Mouse (Mus musculus) midbrain, embryonic 16.5 days (tissue): ENCODE measurements at regions not wholly inside any gene's neighbourhood (a gene's known extent, or its start where the extent isn't known, plus 50 kb on each side); places are given as distances from the start of the nearest gene placed in this dataset.

Source experiments
- ATAC-seq: fragments of 200-750 bp; cut with Nextera tagmentation; 2 replicates; pipeline ENCODE4 v1.8.0; 2017; ENCODE audit warnings: moderate TSS enrichment
- H3K27ac ChIP-seq: fragments of 300-500 bp; sonication (generic); 2 replicates; pipeline ENCODE4 v1.5.1; 2014; ENCODE audit warnings: mild to moderate bottlenecking, low read length, mixed read lengths
- H3K27me3 ChIP-seq: fragments of 300-500 bp; sonication (generic); 2 replicates; pipeline ENCODE4 v1.6.1; 2014; ENCODE audit warnings: low read depth, low read length, mixed read lengths; ENCODE audit not compliant: control insufficient read depth, insufficient read depth
- H3K36me3 ChIP-seq: fragments of 300-500 bp; sonication (generic); 2 replicates; pipeline ENCODE4 v1.6.1; 2014; ENCODE audit warnings: mild to moderate bottlenecking, low read length, moderate library complexity, mixed read lengths; ENCODE audit not compliant: control insufficient read depth, insufficient read depth
- H3K4me1 ChIP-seq: fragments of 300-500 bp; sonication (generic); 2 replicates; pipeline ENCODE4 v1.6.1; 2014; ENCODE audit warnings: mild to moderate bottlenecking, low read length, mixed read lengths; ENCODE audit not compliant: control insufficient read depth, insufficient read depth
- H3K4me2 ChIP-seq: fragments of 300-500 bp; sonication (generic); 2 replicates; pipeline ENCODE4 v1.6.1; 2014; ENCODE audit warnings: mild to moderate bottlenecking, low read length, mixed read lengths
- H3K4me3 ChIP-seq: fragments of 300-500 bp; sonication (generic); 2 replicates; pipeline ENCODE4 v1.5.1; 2014; ENCODE audit warnings: low read depth, mild to moderate bottlenecking, low read length, moderate library complexity, mixed read lengths
- H3K9ac ChIP-seq: fragments of 300-500 bp; sonication (generic); 2 replicates; pipeline ENCODE4 v1.6.1; 2014; ENCODE audit warnings: low read depth, low read length, mixed read lengths
- H3K9me3 ChIP-seq: fragments of 300-500 bp; sonication (generic); replicated peaks from 2 replicates; pipeline ENCODE4 v1.6.1; 2014; ENCODE audit warnings: mild to moderate bottlenecking, low read length, mixed read lengths; ENCODE audit not compliant: control insufficient read depth, poor library complexity, severe bottlenecking
- WGBS: fragments of 180-500 bp; shearing (Covaris S2); extraction: QIAGEN DNeasy Blood & Tissue Kit; methylation state at CpG from one replicate; pipeline ENCODE4 v1.1.7; 2014; 5-methylcytosine and 5-hydroxymethylcytosine counted together

DNA sequence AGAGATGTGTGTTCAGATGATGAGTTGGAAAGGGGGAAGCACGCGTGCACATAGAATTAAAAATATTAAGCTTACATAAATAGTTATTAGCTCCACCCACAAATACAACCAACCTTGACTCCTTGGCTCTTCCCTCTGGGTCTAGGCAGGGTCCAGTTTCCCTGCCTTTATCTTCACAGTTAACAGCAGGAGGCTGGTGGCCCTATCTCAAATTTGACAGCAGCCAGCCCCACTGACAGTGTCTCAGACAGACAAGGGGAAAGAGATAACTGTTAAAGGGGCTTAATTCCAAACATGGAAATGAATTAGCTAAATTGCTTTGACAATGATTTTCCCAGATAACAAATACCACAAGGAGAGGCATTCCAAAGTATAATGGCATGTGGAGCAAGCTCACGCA lies 121.2 kb upstream of the Mef2c start:
- no peak overlapping the region for H3K4me3 ChIP-seq
- H3K4me2 ChIP-seq: no peak overlapping the region
- 88% methylated on average over 3 of the region's 3 CpGs for WGBS
- no peaks in the 10 kb centered on the region for H3K27me3 ChIP-seq
- no peaks in the 10 kb centered on the region for H3K9me3 ChIP-seq
- no peaks in the 10 kb centered on the region for H3K4me1 ChIP-seq
- no peak for ATAC-seq
- no peak overlapping the region for H3K9ac ChIP-seq
- H3K36me3 ChIP-seq: no peaks in the 10 kb centered on the region
- no peak overlapping the region for H3K27ac ChIP-seq

DNA sequence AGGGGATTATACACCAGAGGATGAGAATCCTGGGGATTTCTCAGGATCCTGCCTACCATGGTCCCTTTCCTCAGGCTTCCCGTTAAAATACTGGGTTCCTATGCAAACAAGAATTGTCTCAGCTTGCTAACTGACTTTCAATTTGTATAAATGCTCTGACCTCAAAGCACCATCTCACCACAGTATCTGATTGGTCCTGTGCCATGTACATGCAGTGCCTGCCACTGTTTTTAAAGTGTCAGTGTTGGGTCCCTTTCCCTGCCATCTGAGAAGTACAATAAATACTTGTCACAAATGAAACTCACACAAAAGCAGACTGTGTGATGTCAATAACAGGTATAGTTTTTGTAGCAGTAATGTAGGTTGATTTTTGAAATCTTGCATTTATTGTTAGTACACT lies 109.1 kb upstream of the Mef2c start:
- Histone ChIP-seq H3K9me3 (no peaks in the 10 kb centered on the region), H3K27ac (no peak overlapping the region), H3K27me3 (no peaks in the 10 kb centered on the region), H3K9ac (no peak overlapping the region), H3K4me2 (no peak overlapping the region), H3K4me3 (no peak overlapping the region), H3K36me3 (no peaks in the 10 kb centered on the region), H3K4me1 (peaks cover 3% of the 10 kb centered on the region; the same call in 1 of the 2 replicates)
- ATAC-seq: no peak
- WGBS: 8% methylated on average over 1 of the region's 1 CpGs

DNA sequence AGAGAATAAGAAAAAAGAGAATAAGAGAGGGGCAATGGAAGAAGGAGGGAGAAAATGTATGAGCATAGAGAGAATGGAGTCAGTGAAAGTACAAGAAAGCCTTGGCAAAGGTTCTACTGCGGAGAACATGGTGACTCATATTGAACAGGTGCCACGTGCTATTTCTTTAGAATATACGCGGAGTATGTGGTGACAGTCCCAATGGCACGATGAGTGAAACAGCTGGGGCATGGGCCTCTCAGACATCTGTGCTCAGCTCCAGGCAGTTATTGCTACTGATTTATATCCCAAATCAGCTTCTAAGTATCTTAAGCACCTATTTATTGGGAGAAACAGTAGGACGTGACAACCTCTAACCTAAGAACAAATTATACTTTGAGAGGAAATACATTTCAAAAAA lies 104.5 kb upstream of the Mef2c start:
- Histone ChIP-seq H3K4me2 (no peak overlapping the region), H3K36me3 (no peaks in the 10 kb centered on the region), H3K27me3 (no peaks in the 10 kb centered on the region), H3K4me1 (peaks cover 3% of the 10 kb centered on the region; the same call in 1 of the 2 replicates), H3K9me3 (no peaks in the 10 kb centered on the region), H3K4me3 (no peak overlapping the region), H3K9ac (no peak overlapping the region), H3K27ac (no peak overlapping the region)
- no peak for ATAC-seq
- 97% methylated on average over 6 of the region's 6 CpGs for WGBS

DNA sequence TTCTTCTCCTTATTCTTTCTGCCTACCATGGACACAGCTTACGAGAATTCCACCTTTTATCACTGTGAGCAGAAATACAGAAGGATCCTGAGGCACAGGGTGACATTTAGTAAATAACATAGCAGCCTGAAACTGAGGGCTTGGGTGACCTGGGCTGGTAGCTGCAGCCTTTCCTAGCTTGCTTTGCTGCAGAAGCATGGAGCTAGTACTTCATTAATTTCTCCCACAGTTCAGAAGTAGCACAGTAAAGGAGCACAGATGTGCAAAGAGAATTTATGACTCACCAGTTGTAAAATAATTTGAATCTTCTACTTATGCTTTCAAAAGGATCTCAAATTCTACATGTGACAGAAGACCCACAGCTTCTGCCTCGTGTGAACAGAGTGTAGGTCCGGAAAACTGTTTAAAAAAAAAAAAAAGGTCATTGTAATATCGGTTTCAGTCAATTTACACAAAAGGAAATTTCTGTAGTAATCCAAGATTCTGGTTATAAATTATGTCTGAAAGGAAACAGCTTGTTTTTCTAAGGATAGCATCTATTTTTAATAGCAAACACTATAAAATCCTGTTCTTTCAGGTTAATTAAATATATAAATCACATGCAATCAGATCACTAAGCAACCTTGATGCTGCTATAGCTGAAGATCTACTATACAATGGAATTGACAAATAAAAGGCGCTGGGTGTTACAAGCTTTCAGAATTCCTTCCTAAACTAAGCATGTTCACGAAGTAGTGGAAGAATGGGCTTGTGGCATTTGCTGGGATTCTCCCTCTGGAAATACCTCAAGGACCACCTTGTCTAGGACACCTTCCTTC lies 64.0 kb upstream of the Mef2c start:
- H3K4me3 ChIP-seq: no peak overlapping the region
- 79% methylated on average over 6 of the region's 6 CpGs for WGBS
- no peak for ATAC-seq

DNA sequence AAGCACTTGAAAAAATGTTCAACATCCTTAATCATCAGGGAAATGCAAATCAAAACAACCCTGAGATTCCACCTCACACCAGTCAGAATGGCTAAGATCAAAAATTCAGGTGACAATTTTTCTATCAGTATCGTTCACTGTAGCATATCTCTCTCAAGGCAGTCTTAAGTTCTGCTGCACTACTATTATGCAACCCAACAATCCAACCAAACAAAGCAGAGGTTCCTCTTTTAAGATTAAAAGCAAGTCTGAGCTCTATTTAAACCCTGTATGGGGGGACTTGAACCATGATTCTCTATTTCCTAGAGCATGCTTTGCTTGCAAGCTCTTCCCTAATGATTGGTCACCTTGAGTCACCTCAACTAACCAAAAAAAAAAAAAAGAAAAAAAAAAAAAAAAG lies 59.6 kb upstream of the Mef2c start:
- no peaks in the 10 kb centered on the region for H3K4me1 ChIP-seq
- no peak overlapping the region for H3K27ac ChIP-seq
- no peaks in the 10 kb centered on the region for H3K36me3 ChIP-seq
- H3K4me3 ChIP-seq: no peak overlapping the region
- H3K4me2 ChIP-seq: no peak overlapping the region
- H3K9me3 ChIP-seq: no peaks in the 10 kb centered on the region
- no peak for ATAC-seq
- WGBS: 97% methylated on average over 1 of the region's 1 CpGs
- H3K9ac ChIP-seq: no peak overlapping the region
- no peaks in the 10 kb centered on the region for H3K27me3 ChIP-seq

More for the DNA sequence above, 64.0 kb upstream of the Mef2c start:
- Histone ChIP-seq H3K9ac (no peak overlapping the region), H3K27me3 (no peaks in the 10 kb centered on the region), H3K4me1 (no peaks in the 10 kb centered on the region), H3K36me3 (no peaks in the 10 kb centered on the region), H3K9me3 (no peaks in the 10 kb centered on the region), H3K27ac (no peak overlapping the region), H3K4me2 (no peak overlapping the region)

DNA sequence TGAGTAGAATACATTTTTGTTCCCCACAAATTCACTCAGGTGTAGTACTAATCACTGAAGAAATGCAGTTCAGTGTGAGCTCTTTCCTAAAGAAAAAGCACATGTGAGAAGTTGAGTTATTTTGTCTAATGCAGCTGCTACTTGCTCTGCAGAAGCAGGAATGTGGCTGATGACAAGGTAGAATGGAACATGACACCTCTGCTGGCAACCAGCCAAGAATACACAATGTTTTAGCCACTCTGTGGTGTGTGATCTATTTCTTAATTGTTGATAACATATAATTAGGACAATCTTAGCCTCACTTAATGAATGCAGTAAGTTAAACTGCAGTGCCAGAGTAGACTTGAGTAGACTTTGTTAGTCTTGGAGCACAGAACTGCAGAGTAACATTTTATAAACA lies 53.0 kb upstream of the Mef2c start:
- Histone ChIP-seq H3K4me3 (no peak overlapping the region), H3K27me3 (no peaks in the 10 kb centered on the region), H3K27ac (no peak overlapping the region), H3K4me2 (no peak overlapping the region), H3K9ac (no peak overlapping the region), H3K36me3 (no peaks in the 10 kb centered on the region), H3K4me1 (no peaks in the 10 kb centered on the region), H3K9me3 (no peaks in the 10 kb centered on the region)
- ATAC-seq: no peak

DNA sequence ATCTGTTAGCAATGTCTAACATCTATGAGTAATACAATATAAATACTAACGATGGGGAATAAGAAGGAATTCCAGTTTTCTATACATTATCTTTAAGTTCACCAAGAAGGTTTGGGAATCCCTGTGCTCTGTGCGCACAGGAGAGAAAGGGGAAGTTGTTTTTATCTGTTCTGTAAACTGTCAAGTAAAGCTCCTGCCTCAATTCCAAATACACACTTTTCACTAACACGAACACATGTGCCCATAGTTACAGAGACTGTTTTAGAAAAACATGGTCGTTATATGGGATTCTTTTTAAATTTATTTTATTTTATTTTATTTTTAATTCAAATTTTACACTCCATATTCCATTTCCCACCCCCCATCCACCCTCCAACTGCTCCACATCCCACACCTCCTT lies 50.8 kb upstream of the Mef2c start:
- Histone ChIP-seq H3K4me1 (no peaks in the 10 kb centered on the region), H3K9me3 (no peaks in the 10 kb centered on the region), H3K27me3 (no peaks in the 10 kb centered on the region), H3K36me3 (no peaks in the 10 kb centered on the region), H3K4me3 (no peak overlapping the region), H3K4me2 (no peak overlapping the region), H3K9ac (no peak overlapping the region), H3K27ac (no peak overlapping the region)
- no peak for ATAC-seq
- WGBS: 96% methylated on average over 4 of the region's 4 CpGs
